Mouse (Mus musculus) yolk sac, embryonic 10.5 days (tissue): Measurements from ENCODE around the gene Wdr76.
"Not testable (repeated sequence)": the region's sequence is repeated elsewhere in the genome, so short reads cannot be mapped to it uniquely, and the experiment has no call there.

Source experiments
- DNase-seq: peaks from one replicate; pipeline ENCODE4 v3.0.0-alpha.2; 2017; ENCODE audit warnings: low spot score

Gene Wdr76

GRCm38 (mm10) chr2:121518711-121519110, 12.2 kb downstream of the Wdr76 start:
- DNase-seq, result not testable (repeated sequence)

GRCm38 (mm10) chr2:121522006-121522405, 15.5 kb downstream of the Wdr76 start:
- no peak for DNase-seq

GRCm38 (mm10) chr2:121522830-121523229, 16.3 kb downstream of the Wdr76 start:
- DNase-seq, result not testable (repeated sequence)

- no peak for DNase-seq
These were observed 18.5 kb downstream of the Wdr76 start for GRCm38 (mm10) chr2:121525056-121525455.

- no peak for DNase-seq
These were observed 38.3 kb downstream of the Wdr76 start for GRCm38 (mm10) chr2:121544829-121545228.

- no peak for DNase-seq
These were observed 43.1 kb downstream of the Wdr76 start for GRCm38 (mm10) chr2:121549630-121550029.

GRCm38 (mm10) chr2:121551271-121551670, 44.7 kb downstream of the Wdr76 start:
- no peak for DNase-seq

GRCm38 (mm10) chr2:121563117-121563516, 56.6 kb downstream of the Wdr76 start:
- DNase-seq, result no peak

GRCm38 (mm10) chr2:121565911-121566310, 59.4 kb downstream of the Wdr76 start:
- DNase-seq, result no peak

GRCm38 (mm10) chr2:121570049-121570448, 63.5 kb downstream of the Wdr76 start:
- no peak for DNase-seq

- DNase-seq, result no peak
These were observed 64.6 kb downstream of the Wdr76 start for GRCm38 (mm10) chr2:121570999-121571655.

- DNase-seq, result peak; percentile 70
These were observed 65.3 kb downstream of the Wdr76 start for GRCm38 (mm10) chr2:121571780-121572179.

GRCm38 (mm10) chr2:121574066-121574630, 67.6 kb downstream of the Wdr76 start:
- no peak for DNase-seq

GRCm38 (mm10) chr2:121575741-121576201, 69.2 kb downstream of the Wdr76 start:
- no peak for DNase-seq

- DNase-seq, result no peak
These were observed 76.4 kb downstream of the Wdr76 start for GRCm38 (mm10) chr2:121582809-121583376.

- DNase-seq, result no peak
These were observed 77.1 kb downstream of the Wdr76 start for GRCm38 (mm10) chr2:121583468-121584116.

GRCm38 (mm10) chr2:121584705-121585104, 78.2 kb downstream of the Wdr76 start:
- no peak for DNase-seq

- no peak for DNase-seq
These were observed 81.2 kb downstream of the Wdr76 start for GRCm38 (mm10) chr2:121587523-121588308.

- DNase-seq, result no peak
These were observed 81.8 kb downstream of the Wdr76 start for GRCm38 (mm10) chr2:121588309-121588694.

- no peak for DNase-seq
These were observed 87.6 kb downstream of the Wdr76 start for GRCm38 (mm10) chr2:121594131-121594530.
